Mouse (Mus musculus): ENCODE measurements around the gene Simc1. TPM values are rescaled to one million over a fixed set of nuclear protein-coding genes. Genes with fewer than 3 reads are reported as not detected.

Gene Simc1
- polyA plus RNA-seq (2015; fragmentation: Nextera tagmentation; extraction: Ambion mirVana): 13.7 and 14.1 TPM in 2 replicates

- H3K27me3 ChIP-seq: no peaks in the 10 kb centered on the region
- H3K4me1 ChIP-seq: peaks cover 13% of the 10 kb centered on the region
- no peaks in the 10 kb centered on the region for H3K36me3 ChIP-seq
- H3K27ac ChIP-seq (replicated peaks): peak within 1 kb of the TSS; percentile 80
- peak within 1 kb of the TSS; percentile 79 for H3K4me3 ChIP-seq (replicated peaks)
- WGBS: under 1% methylated on average over 103 of the region's 105 CpGs
- ATAC-seq (ENCODE audit: insufficient number of reproducible peaks, low FRiP score, low TSS enrichment, low read depth): peak; percentile 86
- H3K4me2 ChIP-seq (replicated peaks): peak within 1 kb of the TSS; percentile 91
- H3K9ac ChIP-seq: peak within 1 kb of the TSS; percentile 71
- H3K9me3 ChIP-seq (replicated peaks): no peaks in the 10 kb centered on the region
These were observed at the start of gene Simc1 for GRCm38 (mm10) chr13:54503604-54504521. Gene Simc1, plus strand, starts transcription at chr13:54503779.

- ATAC-seq (ENCODE audit: insufficient number of reproducible peaks, low FRiP score, low TSS enrichment, low read depth): no peak
- peaks cover 61% of the 10 kb centered on the region for H3K36me3 ChIP-seq
- WGBS: 70% methylated on average over 2 of the region's 2 CpGs
These were observed 46.5 kb upstream of the Simc1 start for GRCm38 (mm10) chr13:54457062-54457461.

GRCm38 (mm10) chr13:54459282-54459681, 44.3 kb upstream of the Simc1 start:
- Histone ChIP-seq H3K4me1 (no peaks in the 10 kb centered on the region), H3K36me3 (peaks cover 84% of the 10 kb centered on the region), H3K4me3 (replicated peaks) (no peak overlapping the region), H3K27me3 (no peaks in the 10 kb centered on the region), H3K9me3 (replicated peaks) (peaks cover 5% of the 10 kb centered on the region; the same call in 1 of the 2 replicates), H3K27ac (replicated peaks) (no peak overlapping the region), H3K4me2 (replicated peaks) (no peak overlapping the region), H3K9ac (no peak overlapping the region)
- ATAC-seq (ENCODE audit: insufficient number of reproducible peaks, low FRiP score, low TSS enrichment, low read depth): no peak
- 43% methylated on average over 4 of the region's 4 CpGs for WGBS

More at GRCm38 (mm10) chr13:54457062-54457461, 46.5 kb upstream of the Simc1 start:
- H3K9me3 ChIP-seq (replicated peaks): no peaks in the 10 kb centered on the region
- no peak overlapping the region for H3K4me2 ChIP-seq (replicated peaks)
- H3K4me3 ChIP-seq (replicated peaks): no peak overlapping the region
- no peak overlapping the region for H3K9ac ChIP-seq
- H3K27me3 ChIP-seq: no peaks in the 10 kb centered on the region
- no peaks in the 10 kb centered on the region for H3K4me1 ChIP-seq
- no peak overlapping the region for H3K27ac ChIP-seq (replicated peaks)

- peak within 1 kb of the TSS; percentile 55; the same call in 1 of the 2 replicates for H3K27ac ChIP-seq (replicated peaks)
- WGBS: under 1% methylated on average over 67 of the region's 67 CpGs
- peaks cover 10% of the 10 kb centered on the region; the same call in 1 of the 2 replicates for H3K9me3 ChIP-seq (replicated peaks)
- ATAC-seq (ENCODE audit: insufficient number of reproducible peaks, low FRiP score, low TSS enrichment, low read depth): peak; percentile 95
- H3K9ac ChIP-seq: peak within 1 kb of the TSS; percentile 87
- H3K4me1 ChIP-seq: peaks cover 11% of the 10 kb centered on the region
- H3K4me3 ChIP-seq (replicated peaks): peak within 1 kb of the TSS; percentile 92
- peaks cover 41% of the 10 kb centered on the region for H3K36me3 ChIP-seq
- H3K4me2 ChIP-seq (replicated peaks): peak within 1 kb of the TSS; percentile 87
- no peaks in the 10 kb centered on the region for H3K27me3 ChIP-seq
These were observed 35.2 kb upstream of the Simc1 start, which contains the start of gene Thoc3 for GRCm38 (mm10) chr13:54468098-54469011. Gene Thoc3, minus strand, starts transcription at chr13:54468849.

- peaks cover 11% of the 10 kb centered on the region for H3K4me1 ChIP-seq
- no peaks in the 10 kb centered on the region for H3K27me3 ChIP-seq
- 18% methylated on average over 4 of the region's 4 CpGs for WGBS
- peak overlapping the region; percentile 92 for H3K4me3 ChIP-seq (replicated peaks)
- H3K4me2 ChIP-seq (replicated peaks): peak overlapping the region; percentile 87
- H3K9ac ChIP-seq: no peak overlapping the region
- H3K27ac ChIP-seq (replicated peaks): no peak overlapping the region
- H3K36me3 ChIP-seq: peaks cover 34% of the 10 kb centered on the region
- peaks cover 7% of the 10 kb centered on the region; the same call in 1 of the 2 replicates for H3K9me3 ChIP-seq (replicated peaks)
- ATAC-seq (ENCODE audit: insufficient number of reproducible peaks, low FRiP score, low TSS enrichment, low read depth): no peak
These were observed 34.6 kb upstream of the Simc1 start for GRCm38 (mm10) chr13:54469012-54469354.

GRCm38 (mm10) chr13:54471967-54472366, 31.6 kb upstream of the Simc1 start:
- Histone ChIP-seq H3K4me3 (replicated peaks) (no peak overlapping the region), H3K9ac (no peak overlapping the region), H3K4me1 (peaks cover 11% of the 10 kb centered on the region), H3K9me3 (replicated peaks) (no peaks in the 10 kb centered on the region), H3K36me3 (peaks cover 5% of the 10 kb centered on the region; the same call in 1 of the 2 replicates), H3K27me3 (no peaks in the 10 kb centered on the region), H3K4me2 (replicated peaks) (no peak overlapping the region), H3K27ac (replicated peaks) (no peak overlapping the region)
- WGBS: 77% methylated on average over 4 of the region's 4 CpGs
- ATAC-seq (ENCODE audit: insufficient number of reproducible peaks, low FRiP score, low TSS enrichment, low read depth): no peak

- Histone ChIP-seq H3K9me3 (replicated peaks) (no peaks in the 10 kb centered on the region), H3K4me1 (no peaks in the 10 kb centered on the region), H3K27ac (replicated peaks) (no peak overlapping the region), H3K4me3 (replicated peaks) (no peak overlapping the region), H3K36me3 (no peaks in the 10 kb centered on the region), H3K27me3 (no peaks in the 10 kb centered on the region), H3K4me2 (replicated peaks) (no peak overlapping the region), H3K9ac (no peak overlapping the region)
- 80% methylated on average over 2 of the region's 2 CpGs for WGBS
- no peak for ATAC-seq (ENCODE audit: insufficient number of reproducible peaks, low FRiP score, low TSS enrichment, low read depth)
These were observed 28.6 kb upstream of the Simc1 start for GRCm38 (mm10) chr13:54474996-54475395.

GRCm38 (mm10) chr13:54475702-54476101, 27.9 kb upstream of the Simc1 start:
- Histone ChIP-seq H3K4me1 (no peaks in the 10 kb centered on the region), H3K27me3 (no peaks in the 10 kb centered on the region), H3K36me3 (no peaks in the 10 kb centered on the region), H3K4me2 (replicated peaks) (no peak overlapping the region), H3K9ac (no peak overlapping the region), H3K27ac (replicated peaks) (no peak overlapping the region), H3K9me3 (replicated peaks) (no peaks in the 10 kb centered on the region), H3K4me3 (replicated peaks) (no peak overlapping the region)
- WGBS: 76% methylated on average over 5 of the region's 5 CpGs
- no peak for ATAC-seq (ENCODE audit: insufficient number of reproducible peaks, low FRiP score, low TSS enrichment, low read depth)

GRCm38 (mm10) chr13:54479286-54479685, 24.3 kb upstream of the Simc1 start:
- ATAC-seq (ENCODE audit: insufficient number of reproducible peaks, low FRiP score, low TSS enrichment, low read depth): no peak
- H3K9me3 ChIP-seq (replicated peaks): no peaks in the 10 kb centered on the region
- H3K27me3 ChIP-seq: no peaks in the 10 kb centered on the region
- WGBS: 55% methylated on average over 3 of the region's 3 CpGs
- H3K4me1 ChIP-seq: no peaks in the 10 kb centered on the region
- no peak overlapping the region for H3K9ac ChIP-seq
- H3K4me3 ChIP-seq (replicated peaks): no peak overlapping the region
- no peaks in the 10 kb centered on the region for H3K36me3 ChIP-seq
- H3K27ac ChIP-seq (replicated peaks): no peak overlapping the region
- no peak overlapping the region for H3K4me2 ChIP-seq (replicated peaks)

- WGBS: 85% methylated on average over 14 of the region's 14 CpGs
- no peak for ATAC-seq (ENCODE audit: insufficient number of reproducible peaks, low FRiP score, low TSS enrichment, low read depth)
- Histone ChIP-seq H3K27ac (replicated peaks) (no peak overlapping the region), H3K9ac (no peak overlapping the region), H3K9me3 (replicated peaks) (no peaks in the 10 kb centered on the region), H3K4me3 (replicated peaks) (no peak overlapping the region), H3K4me2 (replicated peaks) (no peak overlapping the region), H3K4me1 (no peaks in the 10 kb centered on the region), H3K36me3 (no peaks in the 10 kb centered on the region), H3K27me3 (no peaks in the 10 kb centered on the region)
These were observed 22.1 kb upstream of the Simc1 start for GRCm38 (mm10) chr13:54481498-54481897.

GRCm38 (mm10) chr13:54490411-54490810, 13.2 kb upstream of the Simc1 start:
- H3K9me3 ChIP-seq (replicated peaks): no peaks in the 10 kb centered on the region
- H3K27ac ChIP-seq (replicated peaks): no peak overlapping the region
- no peaks in the 10 kb centered on the region for H3K36me3 ChIP-seq
- H3K4me2 ChIP-seq (replicated peaks): no peak overlapping the region
- H3K27me3 ChIP-seq: no peaks in the 10 kb centered on the region
- no peak for ATAC-seq (ENCODE audit: insufficient number of reproducible peaks, low FRiP score, low TSS enrichment, low read depth)
- H3K9ac ChIP-seq: no peak overlapping the region
- WGBS: 81% methylated on average over 5 of the region's 5 CpGs
- H3K4me1 ChIP-seq: no peaks in the 10 kb centered on the region
- H3K4me3 ChIP-seq (replicated peaks): no peak overlapping the region

Measured in embryonic facial prominence, embryonic 15.5 days (tissue).